ENCODE assay signal across 9 mouse cellular contexts in genomic region chr1:56978151-56978700, GRCm38 (mm10). TPM values are rescaled to one million over a fixed set of nuclear protein-coding genes. Genes with fewer than 3 reads are reported as not detected.
DNase-seq lines count a peak whose midpoint lies in the region; ATAC-seq lines count a peak whose summit lies in the region.
"Had no signal": no experiment of that assay in that cellular context is flagged by ENCODE, and none has a peak within 500 bp of the region (broad histone marks: within the 10 kb centered on the region; RNA-seq: fewer than 3 reads in every experiment).

Gene Satb2 (minus strand): TSS chr1:56978650.

- no peaks in the 10 kb centered on the region for H3K9me3 ChIP-seq in heart, embryonic 14.5 days (ENCODE audit: control insufficient read depth, low read length)
- H3K9me3 ChIP-seq in heart, embryonic 16.5 days (replicated peaks; ENCODE audit: control insufficient read depth, low read length): no peaks in the 10 kb centered on the region
- no peaks in the 10 kb centered on the region for H3K9me3 ChIP-seq in limb, embryonic 11.5 days (ENCODE audit: control insufficient read depth, low read length)

- DNase-seq in heart, postnatal 36 days: no peak
- peak; percentile 30 for DNase-seq in R1 (ENCODE audit: low read depth, low spot score)
- peak; percentile 60 for DNase-seq in limb, embryonic 11.5 days (ENCODE audit: low spot score)
- DNase-seq in thymus, postnatal 14 days: no peak
- DNase-seq in frontal cortex, postnatal 14 days (ENCODE audit: low spot score in 2 of 2): no peak
- no peak for DNase-seq in thymus, postnatal 36 days

- H3K4me3 ChIP-seq in heart, embryonic 14.5 days (ENCODE audit: control insufficient read depth in 1 of 2, insufficient read depth in 1 of 2, low read depth in 1 of 2, low read length in 2 of 2): peak within 1 kb of the TSS; percentile 17 to 28
- H3K4me3 ChIP-seq in heart, embryonic 16.5 days (ENCODE audit: low read length): peak within 1 kb of the TSS; percentile 36
- H3K4me3 ChIP-seq in limb, embryonic 11.5 days (ENCODE audit: low read depth, low read length): peak within 1 kb of the TSS; percentile 16

- WGBS in heart, embryonic 14.5 days: under 1% methylated on average over 19 of the region's 19 CpGs
- 1% methylated on average over 19 of the region's 19 CpGs for WGBS in heart, embryonic 16.5 days
- WGBS in limb, embryonic 11.5 days: under 1% methylated on average over 19 of the region's 19 CpGs

- no peak for ATAC-seq in heart, embryonic 14.5 days (ENCODE audit: insufficient number of reproducible peaks, insufficient read depth, low FRiP score, low read depth)
- no peak for ATAC-seq in heart, embryonic 16.5 days (replicated peaks; ENCODE audit: extremely low read depth, insufficient read depth, low FRiP score)
- ATAC-seq in limb, embryonic 11.5 days (ENCODE audit: insufficient number of reproducible peaks, low FRiP score, low TSS enrichment, low read depth): no peak

- peaks cover 13 to 24% of the 10 kb centered on the region in 2 experiments for H3K4me1 ChIP-seq in heart, embryonic 14.5 days (ENCODE audit: control insufficient read depth in 2 of 2, insufficient read depth in 2 of 2, low read length in 2 of 2)
- peaks cover 3% of the 10 kb centered on the region for H3K4me1 ChIP-seq in heart, embryonic 16.5 days (ENCODE audit: control insufficient read depth, insufficient read depth, low read length)
- 0 out of 2 replicates have a peak, but pooled peaks cover 3% of the 10 kb centered on the region for H3K4me1 ChIP-seq in limb, embryonic 11.5 days (ENCODE audit: control insufficient read depth, insufficient read depth, low read length)

- peaks cover 73% of the 10 kb centered on the region for H3K27me3 ChIP-seq in heart, embryonic 14.5 days (ENCODE audit: control insufficient read depth, insufficient read depth, low read length)
- peaks cover 65% of the 10 kb centered on the region for H3K27me3 ChIP-seq in heart, embryonic 16.5 days (ENCODE audit: control insufficient read depth, insufficient read depth, low read length)
- H3K27me3 ChIP-seq in limb, embryonic 11.5 days (ENCODE audit: control insufficient read depth, insufficient read depth, low read length): peaks cover 57% of the 10 kb centered on the region
- H3K27me3 ChIP-seq: CH12.LX had no signal

- peak within 1 kb of the TSS; percentile 59 for H3K4me2 ChIP-seq in heart, embryonic 14.5 days (ENCODE audit: low read length)
- H3K4me2 ChIP-seq in heart, embryonic 16.5 days (ENCODE audit: low read depth, low read length): peak within 1 kb of the TSS; percentile 52
- H3K4me2 ChIP-seq in limb, embryonic 11.5 days (ENCODE audit: low read depth, severe bottlenecking): peak within 1 kb of the TSS; percentile 24

- intact Hi-C loops in heart, postnatal 36 days (cut with DNase I): loop anchor here (5.0 to 10.0 kb wide), 4 partner anchors 229 to 1743 kb away; partner anchors contain the start of gene Mars2

- H3K27ac ChIP-seq in heart, embryonic 14.5 days (replicated peaks in 1 of 2; ENCODE audit: control insufficient read depth in 1 of 2, insufficient read depth in 1 of 2, low read depth in 2 of 2, low read length in 2 of 2): no peak within 1 kb of the TSS
- H3K27ac ChIP-seq in heart, embryonic 16.5 days (ENCODE audit: low read length): no peak within 1 kb of the TSS
- H3K27ac ChIP-seq in limb, embryonic 11.5 days (replicated peaks; ENCODE audit: low read depth, low read length): no peak within 1 kb of the TSS

- H3K9ac ChIP-seq in heart, embryonic 14.5 days (ENCODE audit: low read length): no peak within 1 kb of the TSS
- H3K9ac ChIP-seq in heart, embryonic 16.5 days (ENCODE audit: low read length): no peak within 1 kb of the TSS
- H3K9ac ChIP-seq in limb, embryonic 11.5 days (ENCODE audit: low read length): no peak within 1 kb of the TSS

- no peaks in the 10 kb centered on the region for H3K36me3 ChIP-seq in heart, embryonic 14.5 days (ENCODE audit: control insufficient read depth, insufficient read depth, low read length)
- no peaks in the 10 kb centered on the region for H3K36me3 ChIP-seq in heart, embryonic 16.5 days (ENCODE audit: control insufficient read depth, insufficient read depth)
- H3K36me3 ChIP-seq in limb, embryonic 11.5 days (ENCODE audit: control insufficient read depth, insufficient read depth, low read length): no peaks in the 10 kb centered on the region

RNA-seq across cellular contexts. Expression of gene Satb2, which starts in this region (rescaled TPM):
- 0.08 and 0.12 TPM in 2 replicates for polyA plus RNA-seq in heart, embryonic 14.5 days (2014; fragmentation: Nextera tagmentation; extraction: Ambion mirVana)
- total RNA-seq in heart, postnatal 36 days (2021): under 1 TPM; 0.35 to 0.36 TPM
- 0.10 and 0.26 TPM in 2 replicates for polyA plus RNA-seq in heart, embryonic 16.5 days (2015; fragmentation: Nextera tagmentation; extraction: Ambion mirVana)
- 1.5 and 1.8 TPM in 2 replicates for polyA plus RNA-seq in limb, embryonic 11.5 days (2014; fragmentation: Nextera tagmentation; extraction: Ambion mirVana)

Comparison
In these comparisons a context has a peak if more than half of its experiments do, and no peak if none do; other contexts are left out.
1. DNase-seq: peak in R1 (single experiment) and limb, embryonic 11.5 days (single experiment); none in heart, postnatal 36 days (0 of 2), thymus, postnatal 14 days (single experiment), frontal cortex, postnatal 14 days (0 of 2) and thymus, postnatal 36 days (0 of 2).
2. Peak in every context shown above with its lines, with median percentiles within 50 percentile points of each other: H3K4me2 ChIP-seq and H3K4me3 ChIP-seq.